Mouse (Mus musculus) limb, embryonic 13.5 days (tissue): ENCODE results near the gene Nuf2. TPM values are rescaled to one million over a fixed set of nuclear protein-coding genes. Genes with fewer than 3 reads are reported as not detected.

ENCODE experiments used
- ATAC-seq: fragments of 200-750 bp; cut with Nextera tagmentation; 2 replicates; pipeline ENCODE4 v1.8.0; 2017; ENCODE audit warnings: low read depth, moderate number of reproducible peaks, moderate TSS enrichment; ENCODE audit not compliant: low FRiP score
- H3K27ac ChIP-seq: fragments of 300-500 bp; sonication (generic); 2 replicates; pipeline ENCODE4 v1.5.1; 2015; ENCODE audit warnings: inconsistent platforms, mild to moderate bottlenecking, moderate library complexity
- H3K27me3 ChIP-seq: fragments of 300-500 bp; sonication (generic); 2 replicates; pipeline ENCODE4 v1.6.1; 2015; ENCODE audit warnings: mild to moderate bottlenecking, inconsistent platforms
- H3K36me3 ChIP-seq: fragments of 300-500 bp; sonication (generic); 2 replicates; pipeline ENCODE4 v1.6.1; 2015; ENCODE audit warnings: inconsistent platforms, mild to moderate bottlenecking, moderate library complexity
- H3K4me1 ChIP-seq: fragments of 300-500 bp; sonication (generic); 2 replicates; pipeline ENCODE4 v1.6.1; 2015; ENCODE audit warnings: inconsistent platforms
- H3K4me2 ChIP-seq: fragments of 300-500 bp; sonication (generic); replicated peaks from 2 replicates; pipeline ENCODE4 v1.6.1; 2015; ENCODE audit warnings: inconsistent platforms, mild to moderate bottlenecking, moderate library complexity
- H3K4me3 ChIP-seq: fragments of 300-500 bp; sonication (generic); 2 replicates; pipeline ENCODE4 v1.5.1; 2015; ENCODE audit warnings: moderate library complexity, mild to moderate bottlenecking, inconsistent platforms
- H3K9ac ChIP-seq: fragments of 300-500 bp; sonication (generic); 2 replicates; pipeline ENCODE4 v1.6.1; 2015; ENCODE audit warnings: mild to moderate bottlenecking, inconsistent platforms
- H3K9me3 ChIP-seq: fragments of 300-500 bp; sonication (generic); 2 replicates; pipeline ENCODE4 v1.6.1; 2016; ENCODE audit warnings: inconsistent platforms
- WGBS: fragments of 180-500 bp; shearing (Covaris S2); methylation state at CpG from one replicate; pipeline ENCODE4 v1.1.7; 2015; 5-methylcytosine and 5-hydroxymethylcytosine counted together
- polyA plus RNA-seq: library from polyadenylated mRNA; unstranded; fragments of >200 nt; fragmentation: Nextera tagmentation; extraction: Ambion mirVana; gene quantifications from 2 replicates; pipeline ENCODE4 v1.2.1, GENCODE M21; 2015

Gene Nuf2
- 56.1 and 56.2 TPM in 2 replicates for polyA plus RNA-seq

- Histone ChIP-seq H3K4me3 (peak within 1 kb of the TSS; percentile 67), H3K9me3 (no peaks in the 10 kb centered on the region), H3K27me3 (no peaks in the 10 kb centered on the region), H3K9ac (peak within 1 kb of the TSS; percentile 72), H3K4me2 (peak within 1 kb of the TSS; percentile 73), H3K4me1 (peaks cover 16% of the 10 kb centered on the region), H3K36me3 (peaks cover 8% of the 10 kb centered on the region), H3K27ac (peak within 1 kb of the TSS; percentile 48; the same call in 1 of the 2 replicates)
- peak; percentile 93 for ATAC-seq
- under 1% methylated on average over 39 of the region's 39 CpGs for WGBS
These were observed at the start of gene Nuf2 for GRCm38 (mm10) chr1:169530876-169531701. Gene Nuf2 (minus strand): TSS chr1:169531464.

- H3K4me2 ChIP-seq: no peak overlapping the region
- H3K4me3 ChIP-seq: no peak overlapping the region
- WGBS: 59% methylated on average over 3 of the region's 3 CpGs
- H3K9ac ChIP-seq: no peak overlapping the region
- no peaks in the 10 kb centered on the region for H3K4me1 ChIP-seq
- no peak overlapping the region for H3K27ac ChIP-seq
- no peaks in the 10 kb centered on the region for H3K9me3 ChIP-seq
- no peaks in the 10 kb centered on the region for H3K27me3 ChIP-seq
- no peaks in the 10 kb centered on the region for H3K36me3 ChIP-seq
- no peak for ATAC-seq
These were observed 48.3 kb upstream of the Nuf2 start for GRCm38 (mm10) chr1:169579572-169579971.

GRCm38 (mm10) chr1:169574136-169574535 is 42.9 kb upstream of the Nuf2 start:
- Histone ChIP-seq H3K4me3 (no peak overlapping the region), H3K9me3 (no peaks in the 10 kb centered on the region), H3K4me2 (no peak overlapping the region), H3K27me3 (no peaks in the 10 kb centered on the region), H3K4me1 (no peaks in the 10 kb centered on the region), H3K36me3 (no peaks in the 10 kb centered on the region), H3K27ac (no peak overlapping the region), H3K9ac (no peak overlapping the region)
- no peak for ATAC-seq

- 87% methylated on average over 2 of the region's 2 CpGs for WGBS
- Histone ChIP-seq H3K27ac (no peak overlapping the region), H3K9ac (no peak overlapping the region), H3K4me3 (no peak overlapping the region), H3K4me1 (no peaks in the 10 kb centered on the region), H3K4me2 (no peak overlapping the region), H3K27me3 (no peaks in the 10 kb centered on the region), H3K36me3 (no peaks in the 10 kb centered on the region), H3K9me3 (no peaks in the 10 kb centered on the region)
- no peak for ATAC-seq
These were observed 24.4 kb upstream of the Nuf2 start for GRCm38 (mm10) chr1:169555621-169556020.

GRCm38 (mm10) chr1:169555019-169555418 is 23.8 kb upstream of the Nuf2 start:
- Histone ChIP-seq H3K4me2 (no peak overlapping the region), H3K27ac (no peak overlapping the region), H3K9ac (no peak overlapping the region), H3K27me3 (no peaks in the 10 kb centered on the region), H3K36me3 (no peaks in the 10 kb centered on the region), H3K4me1 (no peaks in the 10 kb centered on the region), H3K9me3 (no peaks in the 10 kb centered on the region), H3K4me3 (no peak overlapping the region)
- 78% methylated on average over 4 of the region's 4 CpGs for WGBS
- ATAC-seq: no peak

GRCm38 (mm10) chr1:169553446-169553845 is 22.2 kb upstream of the Nuf2 start:
- Histone ChIP-seq H3K9ac (no peak overlapping the region), H3K9me3 (no peaks in the 10 kb centered on the region), H3K27ac (no peak overlapping the region), H3K4me2 (no peak overlapping the region), H3K4me1 (no peaks in the 10 kb centered on the region), H3K36me3 (no peaks in the 10 kb centered on the region), H3K27me3 (no peaks in the 10 kb centered on the region), H3K4me3 (no peak overlapping the region)
- WGBS: 84% methylated on average over 7 of the region's 7 CpGs
- no peak for ATAC-seq

GRCm38 (mm10) chr1:169540415-169540814 is 9.2 kb upstream of the Nuf2 start:
- Histone ChIP-seq H3K9me3 (no peaks in the 10 kb centered on the region), H3K4me3 (no peak overlapping the region), H3K27me3 (no peaks in the 10 kb centered on the region), H3K4me2 (no peak overlapping the region), H3K27ac (no peak overlapping the region), H3K4me1 (no peaks in the 10 kb centered on the region), H3K36me3 (no peaks in the 10 kb centered on the region), H3K9ac (no peak overlapping the region)
- no peak for ATAC-seq
- 86% methylated on average over 6 of the region's 6 CpGs for WGBS

GRCm38 (mm10) chr1:169531702-169532535 is 655 bp upstream of the Nuf2 start:
- H3K4me3 ChIP-seq: peak overlapping the region; percentile 67
- no peaks in the 10 kb centered on the region for H3K9me3 ChIP-seq
- H3K4me2 ChIP-seq: peak overlapping the region; percentile 73
- peaks cover 7% of the 10 kb centered on the region for H3K36me3 ChIP-seq
- peak overlapping the region; percentile 65 for H3K9ac ChIP-seq
- H3K27me3 ChIP-seq: no peaks in the 10 kb centered on the region
- peaks cover 16% of the 10 kb centered on the region for H3K4me1 ChIP-seq
- ATAC-seq: peak; percentile 17; the same call in 1 of the 2 replicates
- 11% methylated on average over 11 of the region's 11 CpGs for WGBS
- peak overlapping the region; percentile 48; the same call in 1 of the 2 replicates for H3K27ac ChIP-seq

GRCm38 (mm10) chr1:169529996-169530518 is 1.2 kb downstream of the Nuf2 start:
- WGBS: 81% methylated on average over 8 of the region's 8 CpGs

GRCm38 (mm10) chr1:169526006-169526680 is 5.1 kb downstream of the Nuf2 start:
- H3K9ac ChIP-seq: no peak overlapping the region
- ATAC-seq: no peak
- no peak overlapping the region for H3K4me2 ChIP-seq
- 91% methylated on average over 5 of the region's 5 CpGs for WGBS
- no peak overlapping the region for H3K27ac ChIP-seq
- no peaks in the 10 kb centered on the region for H3K27me3 ChIP-seq
- H3K4me1 ChIP-seq: peaks cover 16% of the 10 kb centered on the region
- peaks cover 47% of the 10 kb centered on the region for H3K36me3 ChIP-seq
- H3K4me3 ChIP-seq: no peak overlapping the region
- no peaks in the 10 kb centered on the region for H3K9me3 ChIP-seq

More at GRCm38 (mm10) chr1:169529996-169530518, 1.2 kb downstream of the Nuf2 start:
- H3K27ac ChIP-seq: no peak overlapping the region
- H3K27me3 ChIP-seq: no peaks in the 10 kb centered on the region
- peaks cover 16% of the 10 kb centered on the region for H3K4me1 ChIP-seq
- H3K4me2 ChIP-seq: peak overlapping the region; percentile 69
- H3K36me3 ChIP-seq: peaks cover 12% of the 10 kb centered on the region
- no peaks in the 10 kb centered on the region for H3K9me3 ChIP-seq
- H3K9ac ChIP-seq: peak overlapping the region; percentile 72
- peak overlapping the region; percentile 67 for H3K4me3 ChIP-seq
- no peak for ATAC-seq

- Histone ChIP-seq H3K27me3 (no peaks in the 10 kb centered on the region), H3K4me3 (no peak overlapping the region), H3K36me3 (peaks cover 69% of the 10 kb centered on the region), H3K9ac (no peak overlapping the region), H3K4me2 (no peak overlapping the region), H3K27ac (no peak overlapping the region), H3K9me3 (no peaks in the 10 kb centered on the region), H3K4me1 (no peaks in the 10 kb centered on the region)
- no peak for ATAC-seq
- 92% methylated on average over 11 of the region's 11 CpGs for WGBS
These were observed 11.9 kb downstream of the Nuf2 start for GRCm38 (mm10) chr1:169519337-169519736.
